Mouse (Mus musculus): ENCODE data around the gene Ntn1. TPM values are rescaled to one million over a fixed set of nuclear protein-coding genes. Genes with fewer than 3 reads are reported as not detected.

Ntn1 gene
- polyA plus RNA-seq, 1 experiment, result not detected

DNA sequence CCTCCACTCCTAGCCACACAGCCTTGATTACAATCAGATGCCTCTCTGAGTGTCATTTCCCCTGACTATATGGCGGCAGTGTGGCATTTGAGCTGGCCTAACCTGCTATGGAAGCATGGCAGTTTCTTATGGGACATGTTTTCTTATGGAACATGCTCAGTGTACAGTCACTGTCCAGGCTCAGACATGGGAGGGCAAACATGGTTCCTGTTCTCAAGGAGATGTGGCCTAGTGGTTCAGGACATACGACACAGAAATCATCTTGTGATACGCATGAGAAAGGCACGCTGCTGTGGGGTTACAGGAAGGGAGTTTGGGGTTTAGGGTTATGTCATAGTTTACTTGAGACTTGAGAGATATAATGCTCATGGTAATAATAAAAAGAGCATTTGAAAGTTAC lies 35.0 kb upstream of the Ntn1 start:
- TF ChIP-seq GATA1 (IDR thresholded peaks at IDR 0.05; ENCODE audit: low read length) (no peak), TAL1 (IDR thresholded peaks at IDR 0.05; ENCODE audit: low read length) (no peak)

GRCm38 (mm10) chr11:68434697-68435096 lies 34.1 kb upstream of the Ntn1 start:
- Histone ChIP-seq H3K36me3 (ENCODE audit: control insufficient read depth) (no peaks in the 10 kb centered on the region), H3K27me3 (ENCODE audit: control insufficient read depth) (peaks cover 31% of the 10 kb centered on the region), H3K4me1 (ENCODE audit: control insufficient read depth) (no peaks in the 10 kb centered on the region; the same call in 1 of the 2 replicates), H3K4me3 (replicated peaks) (no peak overlapping the region), H3K9me3 (ENCODE audit: control insufficient read depth, low read length) (no peaks in the 10 kb centered on the region)
- no peak for TF ChIP-seq TAL1 (IDR thresholded peaks at IDR 0.05; ENCODE audit: low read length)
- TF ChIP-seq GATA1 (IDR thresholded peaks at IDR 0.05; ENCODE audit: low read length), result no peak

More for the DNA sequence above, 35.0 kb upstream of the Ntn1 start:
- Histone ChIP-seq H3K4me3 (replicated peaks) (no peak overlapping the region), H3K9me3 (ENCODE audit: control insufficient read depth, low read length) (no peaks in the 10 kb centered on the region), H3K27me3 (ENCODE audit: control insufficient read depth) (peaks cover 24% of the 10 kb centered on the region), H3K36me3 (ENCODE audit: control insufficient read depth) (no peaks in the 10 kb centered on the region), H3K4me1 (ENCODE audit: control insufficient read depth) (no peaks in the 10 kb centered on the region; the same call in 1 of the 2 replicates)

DNA sequence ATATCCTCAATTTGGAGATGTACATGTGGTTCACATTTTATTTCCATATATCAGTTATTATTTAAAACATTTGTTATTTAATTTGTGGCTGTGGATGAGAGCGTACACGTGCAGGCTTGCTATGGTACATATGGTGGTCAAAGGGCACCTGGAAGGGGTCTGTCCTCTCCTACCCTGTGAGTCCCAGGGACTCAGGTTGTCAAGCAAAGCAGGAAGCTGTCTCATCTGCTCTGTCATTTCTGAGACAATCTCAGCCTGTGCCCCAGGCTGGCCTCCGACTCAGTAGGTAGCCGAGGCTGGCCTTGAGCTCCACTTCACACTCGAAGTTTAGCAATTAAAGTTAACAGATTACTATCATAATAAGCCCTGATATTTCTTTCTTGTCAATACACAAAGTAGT lies 32.9 kb upstream of the Ntn1 start:
- no peak for TF ChIP-seq GATA1 (IDR thresholded peaks at IDR 0.05; ENCODE audit: low read length)
- TF ChIP-seq TAL1 (IDR thresholded peaks at IDR 0.05; ENCODE audit: low read length), result no peak

DNA sequence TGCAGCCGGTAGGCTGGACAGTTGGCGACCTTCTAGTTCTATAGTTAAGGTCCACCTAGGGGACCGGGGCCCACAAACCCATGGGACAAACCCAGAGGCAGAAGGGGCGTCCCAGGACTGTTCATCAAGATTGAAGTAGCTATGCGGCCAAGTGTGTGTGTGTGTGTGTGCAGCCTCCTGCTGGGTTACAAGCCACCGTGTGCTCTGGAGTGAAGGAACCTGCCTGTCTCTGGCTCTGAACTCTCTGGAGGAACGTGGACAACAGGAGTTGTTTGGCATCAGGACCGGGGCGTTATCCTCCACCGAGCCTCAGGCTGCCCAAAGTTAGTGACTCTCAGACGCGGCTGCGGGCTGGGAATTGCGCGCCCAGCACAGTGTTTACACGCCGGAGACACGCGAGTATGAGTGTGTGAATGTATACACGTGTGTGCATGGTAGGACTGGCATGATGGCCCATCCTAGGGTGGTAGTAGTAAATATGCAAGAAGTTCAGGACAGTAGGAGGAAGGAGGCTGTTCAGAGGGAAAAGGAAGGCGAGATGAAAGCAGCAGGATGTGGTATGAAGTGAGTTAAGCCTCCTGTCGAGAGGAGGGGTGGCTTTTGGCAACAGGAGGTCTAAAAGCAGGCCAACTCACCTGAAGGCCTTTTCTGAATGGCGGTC lies 31.9 kb upstream of the Ntn1 start:
- Histone ChIP-seq H3K4me3 (replicated peaks) (peak overlapping the region; percentile 8), H3K36me3 (ENCODE audit: control insufficient read depth) (no peaks in the 10 kb centered on the region), H3K27me3 (ENCODE audit: control insufficient read depth) (peaks cover 31% of the 10 kb centered on the region), H3K4me1 (ENCODE audit: control insufficient read depth) (no peaks in the 10 kb centered on the region; the same call in 1 of the 2 replicates), H3K9me3 (ENCODE audit: control insufficient read depth, low read length) (no peaks in the 10 kb centered on the region)
- TF ChIP-seq GATA1 (IDR thresholded peaks at IDR 0.05; ENCODE audit: low read length) (no peak), TAL1 (IDR thresholded peaks at IDR 0.05; ENCODE audit: low read length) (no peak)

More for the DNA sequence above, 32.9 kb upstream of the Ntn1 start:
- Histone ChIP-seq H3K4me1 (ENCODE audit: control insufficient read depth) (no peaks in the 10 kb centered on the region; the same call in 1 of the 2 replicates), H3K9me3 (ENCODE audit: control insufficient read depth, low read length) (no peaks in the 10 kb centered on the region), H3K4me3 (replicated peaks) (no peak overlapping the region), H3K27me3 (ENCODE audit: control insufficient read depth) (peaks cover 31% of the 10 kb centered on the region), H3K36me3 (ENCODE audit: control insufficient read depth) (no peaks in the 10 kb centered on the region)

GRCm38 (mm10) chr11:68431699-68432360 lies 31.2 kb upstream of the Ntn1 start, which contains the start of gene Pik3r5:
Pik3r5 (plus strand) TSS chr11:68432121.
- Histone ChIP-seq H3K4me3 (replicated peaks) (peak within 1 kb of the TSS; percentile 8), H3K36me3 (ENCODE audit: control insufficient read depth) (no peaks in the 10 kb centered on the region), H3K27me3 (ENCODE audit: control insufficient read depth) (peaks cover 31% of the 10 kb centered on the region), H3K4me1 (ENCODE audit: control insufficient read depth) (no peaks in the 10 kb centered on the region; the same call in 1 of the 2 replicates), H3K9me3 (ENCODE audit: control insufficient read depth, low read length) (no peaks in the 10 kb centered on the region)
- TF ChIP-seq TAL1 (IDR thresholded peaks at IDR 0.05; ENCODE audit: low read length) (no peak), GATA1 (IDR thresholded peaks at IDR 0.05; ENCODE audit: low read length) (no peak)

GRCm38 (mm10) chr11:68430662-68431061 lies 30.0 kb upstream of the Ntn1 start:
- Histone ChIP-seq H3K36me3 (ENCODE audit: control insufficient read depth) (no peaks in the 10 kb centered on the region), H3K9me3 (ENCODE audit: control insufficient read depth, low read length) (no peaks in the 10 kb centered on the region), H3K27me3 (ENCODE audit: control insufficient read depth) (peaks cover 31% of the 10 kb centered on the region), H3K4me3 (replicated peaks) (no peak overlapping the region), H3K4me1 (ENCODE audit: control insufficient read depth) (no peaks in the 10 kb centered on the region; the same call in 1 of the 2 replicates)
- no peak for TF ChIP-seq TAL1 (IDR thresholded peaks at IDR 0.05; ENCODE audit: low read length)
- TF ChIP-seq GATA1 (IDR thresholded peaks at IDR 0.05; ENCODE audit: low read length), result no peak

- Histone ChIP-seq H3K4me1 (ENCODE audit: control insufficient read depth) (no peaks in the 10 kb centered on the region; the same call in 1 of the 2 replicates), H3K9me3 (ENCODE audit: control insufficient read depth, low read length) (no peaks in the 10 kb centered on the region), H3K27me3 (ENCODE audit: control insufficient read depth) (peaks cover 20% of the 10 kb centered on the region), H3K36me3 (ENCODE audit: control insufficient read depth) (no peaks in the 10 kb centered on the region), H3K4me3 (replicated peaks) (no peak overlapping the region)
- TF ChIP-seq GATA1 (IDR thresholded peaks at IDR 0.05; ENCODE audit: low read length) (no peak), TAL1 (IDR thresholded peaks at IDR 0.05; ENCODE audit: low read length) (no peak)
Observed at GRCm38 (mm10) chr11:68427083-68427570, 26.5 kb upstream of the Ntn1 start.

DNA sequence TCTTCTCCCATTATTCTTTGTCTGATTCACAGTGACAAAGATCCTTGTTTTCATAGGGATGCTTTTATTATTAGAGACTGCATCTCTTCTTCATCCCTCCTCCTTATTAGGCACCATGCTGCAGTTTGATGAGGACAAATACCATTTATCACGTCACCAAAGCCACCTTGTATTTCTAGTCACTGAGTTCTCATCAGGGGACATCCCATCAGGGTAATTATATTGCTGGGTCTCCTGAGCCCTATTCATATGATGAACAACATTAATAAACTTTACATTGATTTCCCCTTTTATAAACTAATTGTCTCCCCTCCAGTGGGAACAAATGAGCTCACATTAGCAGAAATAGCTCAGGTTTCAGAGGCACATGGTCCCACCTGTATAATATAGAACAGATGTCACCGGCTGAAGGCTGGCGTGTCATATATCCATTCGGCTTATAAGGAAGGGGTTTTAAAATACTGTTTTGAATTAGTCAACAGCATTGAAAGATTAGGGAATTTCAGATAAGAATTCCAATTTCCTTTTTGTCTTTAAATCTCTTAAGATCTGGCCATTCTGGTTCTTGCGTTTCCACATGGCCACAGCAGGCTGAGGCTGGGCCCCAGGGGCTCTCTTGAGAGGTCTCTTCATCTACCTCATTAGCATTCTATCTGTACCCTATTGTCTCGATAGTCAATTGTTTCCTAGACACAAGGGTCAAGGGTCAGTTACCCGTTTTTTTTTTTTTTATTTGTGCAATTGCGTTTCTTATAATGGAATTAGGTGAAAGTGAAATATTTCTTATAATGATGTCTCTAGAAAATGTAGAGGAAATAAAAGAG lies 25.1 kb upstream of the Ntn1 start:
- TF ChIP-seq GATA1 (IDR thresholded peaks at IDR 0.05; ENCODE audit: low read length) (no peak), TAL1 (IDR thresholded peaks at IDR 0.05; ENCODE audit: low read length) (no peak)
- Histone ChIP-seq H3K27me3 (ENCODE audit: control insufficient read depth) (peaks cover 8% of the 10 kb centered on the region), H3K4me1 (ENCODE audit: control insufficient read depth) (no peaks in the 10 kb centered on the region), H3K36me3 (ENCODE audit: control insufficient read depth) (no peaks in the 10 kb centered on the region), H3K4me3 (replicated peaks) (no peak overlapping the region), H3K9me3 (ENCODE audit: control insufficient read depth, low read length) (no peaks in the 10 kb centered on the region)
